Comparison of ENCODE assay signal across 8 mouse cellular contexts in the genomic region with DNA sequence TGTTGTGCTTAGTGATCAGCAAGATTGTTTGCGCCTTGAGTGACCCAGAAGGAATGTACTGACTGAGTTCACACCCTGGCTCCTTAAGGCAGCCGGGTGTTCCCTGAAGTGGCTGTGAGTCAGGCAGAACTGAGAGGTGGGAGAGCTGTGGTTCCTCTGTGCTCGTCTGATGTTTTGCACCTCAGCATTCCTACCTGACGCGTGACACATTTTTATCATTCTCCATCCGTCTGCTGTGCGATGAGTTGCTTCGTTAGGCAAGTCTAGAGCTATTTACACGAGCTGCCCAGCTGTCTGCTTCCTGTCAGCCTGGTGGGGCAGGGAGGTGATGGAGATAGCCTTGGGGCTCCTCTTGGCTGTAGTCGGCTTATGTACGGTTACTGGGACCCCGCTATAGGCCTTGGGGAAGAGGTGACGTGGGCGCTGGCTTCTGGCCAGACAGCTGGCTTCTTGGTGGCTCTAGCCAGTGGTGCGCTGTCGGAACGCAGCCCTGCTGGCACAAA. TPM values are rescaled to one million over a fixed set of nuclear protein-coding genes. Genes with fewer than 3 reads are reported as not detected.
DNase-seq lines count a peak whose midpoint lies in the region; ATAC-seq lines count a peak whose summit lies in the region.
"Had no signal": no experiment of that assay in that cellular context is flagged by ENCODE, and none has a peak within 500 bp of the region (broad histone marks: within the 10 kb centered on the region; RNA-seq: fewer than 3 reads in every experiment).

No protein-coding gene starts in this region.

- peak overlapping the region; percentile 34 for H3K4me2 ChIP-seq in embryonic facial prominence, embryonic 15.5 days (replicated peaks)
- peak overlapping the region; percentile 73 for H3K4me2 ChIP-seq in heart, embryonic 16.5 days (ENCODE audit: low read depth, low read length)
- peak overlapping the region; percentile 17; the same call in 1 of the 2 replicates for H3K4me2 ChIP-seq in neural tube, embryonic 15.5 days

- no peaks in the 10 kb centered on the region for H3K9me3 ChIP-seq in embryonic facial prominence, embryonic 15.5 days (replicated peaks)
- no peaks in the 10 kb centered on the region for H3K9me3 ChIP-seq in heart, embryonic 16.5 days (replicated peaks; ENCODE audit: control insufficient read depth, low read length)
- H3K9me3 ChIP-seq in limb, embryonic 10.5 days (replicated peaks) = no peaks in the 10 kb centered on the region
- no peaks in the 10 kb centered on the region for H3K9me3 ChIP-seq in neural tube, embryonic 15.5 days (replicated peaks)

- peak overlapping the region; percentile 71 for H3K27ac ChIP-seq in embryonic facial prominence, embryonic 15.5 days (replicated peaks)
- H3K27ac ChIP-seq in heart, embryonic 16.5 days (ENCODE audit: low read length) = peak overlapping the region; percentile 99
- H3K27ac ChIP-seq in limb, embryonic 10.5 days = peak overlapping the region; percentile 7
- H3K27ac ChIP-seq in neural tube, embryonic 15.5 days (replicated peaks) = peak overlapping the region; percentile 66
- H3K27ac ChIP-seq: liver, embryonic 14.5 days had no signal

- 24% methylated on average over 17 of the region's 17 CpGs for WGBS in embryonic facial prominence, embryonic 15.5 days
- WGBS in heart, embryonic 16.5 days = 9% methylated on average over 17 of the region's 17 CpGs
- 65% methylated on average over 17 of the region's 17 CpGs for WGBS in limb, embryonic 10.5 days
- WGBS in neural tube, embryonic 15.5 days = 51% methylated on average over 17 of the region's 17 CpGs

- H3K36me3 ChIP-seq in embryonic facial prominence, embryonic 15.5 days = no peaks in the 10 kb centered on the region
- H3K36me3 ChIP-seq in heart, embryonic 16.5 days (ENCODE audit: control insufficient read depth, insufficient read depth) = no peaks in the 10 kb centered on the region
- H3K36me3 ChIP-seq in limb, embryonic 10.5 days = no peaks in the 10 kb centered on the region
- no peaks in the 10 kb centered on the region for H3K36me3 ChIP-seq in neural tube, embryonic 15.5 days

- H3K9ac ChIP-seq in embryonic facial prominence, embryonic 15.5 days = no peak overlapping the region
- peak overlapping the region; percentile 77 for H3K9ac ChIP-seq in heart, embryonic 16.5 days (ENCODE audit: low read length)
- H3K9ac ChIP-seq in neural tube, embryonic 15.5 days (replicated peaks) = no peak overlapping the region
- H3K9ac ChIP-seq: liver, embryonic 14.5 days had no signal

- peaks cover 54% of the 10 kb centered on the region for H3K4me1 ChIP-seq in embryonic facial prominence, embryonic 15.5 days
- peaks cover 56% of the 10 kb centered on the region for H3K4me1 ChIP-seq in heart, embryonic 16.5 days (ENCODE audit: control insufficient read depth, insufficient read depth, low read length)
- peaks cover 54% of the 10 kb centered on the region for H3K4me1 ChIP-seq in limb, embryonic 10.5 days
- peaks cover 34% of the 10 kb centered on the region for H3K4me1 ChIP-seq in neural tube, embryonic 15.5 days

- peak; percentile 51; the same call in 1 of the 2 replicates for ATAC-seq in embryonic facial prominence, embryonic 15.5 days (ENCODE audit: insufficient number of reproducible peaks, low FRiP score, low TSS enrichment, low read depth)
- peak; percentile 31 for ATAC-seq in heart, embryonic 16.5 days (replicated peaks; ENCODE audit: extremely low read depth, insufficient read depth, low FRiP score)
- ATAC-seq in neural tube, embryonic 15.5 days (ENCODE audit: low FRiP score) = 0 out of 2 replicates have a peak, but pooled peaks have one; percentile 21
- ATAC-seq in erythroid progenitor cell, adult 5-6 weeks (replicated peaks; ENCODE audit: low FRiP score, poor library complexity, severe bottlenecking) = no peak

- no peaks in the 10 kb centered on the region for H3K27me3 ChIP-seq in embryonic facial prominence, embryonic 15.5 days
- no peaks in the 10 kb centered on the region for H3K27me3 ChIP-seq in heart, embryonic 16.5 days (ENCODE audit: control insufficient read depth, insufficient read depth, low read length)
- H3K27me3 ChIP-seq in limb, embryonic 10.5 days (ENCODE audit: low read depth, poor library complexity, severe bottlenecking) = no peaks in the 10 kb centered on the region
- no peaks in the 10 kb centered on the region for H3K27me3 ChIP-seq in neural tube, embryonic 15.5 days (replicated peaks)

- peak; percentile 76 for DNase-seq in retina, postnatal 1 day
- DNase-seq in retina, embryonic 14.5 days (ENCODE audit: low spot score) = no peak
- no peak for DNase-seq in limb, embryonic 10.5 days (ENCODE audit: low spot score)

- peak overlapping the region; percentile 15 for H3K4me3 ChIP-seq in embryonic facial prominence, embryonic 15.5 days (replicated peaks)
- H3K4me3 ChIP-seq in heart, embryonic 16.5 days (ENCODE audit: low read length) = peak overlapping the region; percentile 46
- no peak overlapping the region for H3K4me3 ChIP-seq in limb, embryonic 10.5 days
- H3K4me3 ChIP-seq in neural tube, embryonic 15.5 days (replicated peaks) = no peak overlapping the region

RNA-seq across cellular contexts. Expression of gene Rusc2, which starts 17.1 kb away (rescaled TPM):
- 18.2 TPM in 2 replicates for polyA plus RNA-seq in embryonic facial prominence, embryonic 15.5 days (2015; fragmentation: Nextera tagmentation; extraction: Ambion mirVana)
- polyA plus RNA-seq in heart, embryonic 16.5 days (2015; fragmentation: Nextera tagmentation; extraction: Ambion mirVana) = 12.4 and 17.2 TPM in 2 replicates
- polyA plus RNA-seq in limb, embryonic 10.5 days (2016; fragmentation: Nextera tagmentation; extraction: Ambion mirVana) = 3.4 and 5.8 TPM in 2 replicates
- polyA plus RNA-seq in neural tube, embryonic 15.5 days (2015; fragmentation: Nextera tagmentation; extraction: Ambion mirVana) = 69.2 and 82.7 TPM in 2 replicates
- not detected in 2 replicates for total RNA-seq in erythroid progenitor cell, adult 5-6 weeks (2015; ENCODE audit: low replicate concordance)
- not detected in 2 replicates for total RNA-seq in erythroid progenitor cell, adult 5-6 weeks (2017; ENCODE audit: low replicate concordance)

RNA-seq across cellular contexts. Expression of gene Fam166b, which starts 30.1 kb away (rescaled TPM):
- 0.41 and 0.44 TPM in 2 replicates for polyA plus RNA-seq in embryonic facial prominence, embryonic 15.5 days (2015; fragmentation: Nextera tagmentation; extraction: Ambion mirVana)
- 0.21 and 0.31 TPM in 2 replicates for polyA plus RNA-seq in heart, embryonic 16.5 days (2015; fragmentation: Nextera tagmentation; extraction: Ambion mirVana)
- polyA plus RNA-seq in limb, embryonic 10.5 days (2016; fragmentation: Nextera tagmentation; extraction: Ambion mirVana) = 0.18 TPM in 1 of 2 replicates, not detected in the other
- 1.7 and 2.6 TPM in 2 replicates for polyA plus RNA-seq in neural tube, embryonic 15.5 days (2015; fragmentation: Nextera tagmentation; extraction: Ambion mirVana)
- not detected in 2 replicates for total RNA-seq in erythroid progenitor cell, adult 5-6 weeks (2015; ENCODE audit: low replicate concordance)
- not detected in 2 replicates for total RNA-seq in erythroid progenitor cell, adult 5-6 weeks (2017; ENCODE audit: low replicate concordance)
- polyA plus RNA-seq: liver, embryonic 14.5 days had no signal

RNA-seq across cellular contexts. Expression of gene Tesk1, which starts 42.9 kb away (rescaled TPM):
- 9.2 and 9.3 TPM in 2 replicates for polyA plus RNA-seq in embryonic facial prominence, embryonic 15.5 days (2015; fragmentation: Nextera tagmentation; extraction: Ambion mirVana)
- 1.6 and 4.9 TPM in 2 replicates for polyA plus RNA-seq in heart, embryonic 16.5 days (2015; fragmentation: Nextera tagmentation; extraction: Ambion mirVana)
- polyA plus RNA-seq in limb, embryonic 10.5 days (2016; fragmentation: Nextera tagmentation; extraction: Ambion mirVana) = 7.5 and 9.7 TPM in 2 replicates
- 9.7 and 14.1 TPM in 2 replicates for polyA plus RNA-seq in neural tube, embryonic 15.5 days (2015; fragmentation: Nextera tagmentation; extraction: Ambion mirVana)
- total RNA-seq in erythroid progenitor cell, adult 5-6 weeks (2015; ENCODE audit: low replicate concordance) = 0.84 and 2.5 TPM in 2 replicates
- 0.23 and 0.77 TPM in 2 replicates for total RNA-seq in erythroid progenitor cell, adult 5-6 weeks (2017; ENCODE audit: low replicate concordance)

RNA-seq across cellular contexts. Expression of gene Cd72, which starts 55.5 kb away (rescaled TPM):
- polyA plus RNA-seq in embryonic facial prominence, embryonic 15.5 days (2015; fragmentation: Nextera tagmentation; extraction: Ambion mirVana) = 3.1 and 3.8 TPM in 2 replicates
- 3.2 and 4.3 TPM in 2 replicates for polyA plus RNA-seq in heart, embryonic 16.5 days (2015; fragmentation: Nextera tagmentation; extraction: Ambion mirVana)
- 2.0 and 2.3 TPM in 2 replicates for polyA plus RNA-seq in limb, embryonic 10.5 days (2016; fragmentation: Nextera tagmentation; extraction: Ambion mirVana)
- polyA plus RNA-seq in neural tube, embryonic 15.5 days (2015; fragmentation: Nextera tagmentation; extraction: Ambion mirVana) = 4.3 and 6.7 TPM in 2 replicates
- 17.2 and 22.3 TPM in 2 replicates for total RNA-seq in erythroid progenitor cell, adult 5-6 weeks (2015; ENCODE audit: low replicate concordance)
- total RNA-seq in erythroid progenitor cell, adult 5-6 weeks (2017; ENCODE audit: low replicate concordance) = 23.1 and 23.5 TPM in 2 replicates

Comparison
In these comparisons a context has a peak if more than half of its experiments do, and no peak if none do; other contexts are left out.
1. H3K27ac ChIP-seq: peak in every context shown above with its lines; median percentile 99 in heart, embryonic 16.5 days; 71 in embryonic facial prominence, embryonic 15.5 days; 66 in neural tube, embryonic 15.5 days; 7 in limb, embryonic 10.5 days.
2. H3K4me2 ChIP-seq: peak in every context shown above with its lines; median percentile 73 in heart, embryonic 16.5 days; 34 in embryonic facial prominence, embryonic 15.5 days; 17 in neural tube, embryonic 15.5 days.
3. H3K4me3 ChIP-seq: peak in embryonic facial prominence, embryonic 15.5 days (single experiment) and heart, embryonic 16.5 days (single experiment); none in limb, embryonic 10.5 days (single experiment) and neural tube, embryonic 15.5 days (single experiment).